Mouse (Mus musculus) CH12.LX (cell line): ENCODE data around the gene Tmem186.

Experiments used
- CTCF ChIP-seq, 2 experiments: IDR thresholded peaks in 1 of 2; conservative IDR thresholded peaks in 1 of 2; 2 replicates each; pipeline ENCODE4 v1.5.1; 2011 to 2012; ENCODE audit warnings: low read depth in 2 of 2, low read length in 2 of 2, improper control_type of control experiment in 1 of 2, inconsistent platforms in 1 of 2, mild to moderate bottlenecking in 1 of 2, moderate library complexity in 1 of 2
- EP300 ChIP-seq: IDR thresholded peaks from 2 replicates; pipeline ENCODE4 v1.6.1; 2011; ENCODE audit warnings: low read length, improper control_type of control experiment
- MEF2A ChIP-seq: IDR thresholded peaks from 2 replicates; pipeline ENCODE4 v1.6.1; 2014; ENCODE audit warnings: low read depth, mild to moderate bottlenecking, inconsistent platforms, low read length, improper control_type of control experiment, borderline replicate concordance
- MYC ChIP-seq: IDR thresholded peaks from 2 replicates; pipeline ENCODE4 v1.6.1; 2011; ENCODE audit warnings: low read depth, mild to moderate bottlenecking, improper control_type of control experiment, low read length
- NELFE ChIP-seq: IDR thresholded peaks from 2 replicates; pipeline ENCODE4 v1.6.1; 2011; ENCODE audit warnings: low read depth, low read length, improper control_type of control experiment
- NRF1 ChIP-seq: IDR thresholded peaks from 2 replicates; pipeline ENCODE4 v1.6.1; 2014; ENCODE audit warnings: low read depth, mild to moderate bottlenecking, inconsistent platforms, low read length, improper control_type of control experiment, moderate library complexity
- PAX5 ChIP-seq: IDR thresholded peaks from 2 replicates; pipeline ENCODE4 v1.6.1; 2012; ENCODE audit warnings: low read length, inconsistent platforms, mixed read lengths
- POLR2A ChIP-seq: IDR thresholded peaks from 2 replicates; pipeline ENCODE4 v1.6.1; 2011; ENCODE audit warnings: low read depth, mild to moderate bottlenecking, improper control_type of control experiment, low read length
- TBP ChIP-seq: conservative IDR thresholded peaks from 2 replicates; pipeline ENCODE4 v1.6.1; 2011; ENCODE audit warnings: low read depth, low read length, improper control_type of control experiment

GRCm38 (mm10) chr16:8630419-8630818 lies 7.1 kb downstream of the Tmem186 start:
- no peak for TF ChIP-seq EP300
- TF ChIP-seq MYC = no peak
- TF ChIP-seq TBP = no peak
- no peak for TF ChIP-seq NRF1
- no peak for TF ChIP-seq PAX5
- TF ChIP-seq MEF2A = no peak
- TF ChIP-seq CTCF (conservative IDR thresholded peaks at IDR 0.05 in 1 of 2, IDR thresholded peaks at IDR 0.05 in 1 of 2; ENCODE audit: low read depth in 2 of 2, low read length in 2 of 2) = no peak
- no peak for TF ChIP-seq NELFE
- TF ChIP-seq POLR2A = no peak
